Mouse (Mus musculus): ENCODE data around the gene Tprg. TPM values are rescaled to one million over a fixed set of nuclear protein-coding genes. Genes with fewer than 3 reads are reported as not detected.

Gene Tprg
- total RNA-seq, 2 experiments from 2014 or later, result not detected

GRCm38 (mm10) chr16:25425376-25425775, 138.8 kb downstream of the Tprg start:
- DNase-seq (ENCODE audit: low spot score), result no peak

DNA sequence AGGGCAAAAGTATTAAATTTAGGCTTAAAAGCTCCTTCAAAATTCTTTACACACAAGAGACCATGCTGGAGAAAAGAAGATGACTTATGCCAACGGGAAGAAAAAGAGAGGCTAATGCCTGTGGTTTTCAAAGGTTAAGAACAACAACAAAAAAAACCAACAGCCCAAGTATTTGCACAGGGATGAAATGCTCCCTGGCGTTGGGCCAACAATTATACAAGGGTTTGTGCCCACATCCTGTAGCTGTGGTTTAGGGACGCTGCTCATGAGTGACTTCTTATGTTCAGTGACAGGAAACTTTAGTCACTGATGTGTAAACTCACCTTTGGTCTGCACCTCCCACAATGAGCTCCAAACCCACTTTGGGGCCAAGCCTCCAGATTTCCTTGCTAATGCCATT, 139.6 kb downstream of the Tprg start:
- DNase-seq (ENCODE audit: low spot score), result no peak

DNA sequence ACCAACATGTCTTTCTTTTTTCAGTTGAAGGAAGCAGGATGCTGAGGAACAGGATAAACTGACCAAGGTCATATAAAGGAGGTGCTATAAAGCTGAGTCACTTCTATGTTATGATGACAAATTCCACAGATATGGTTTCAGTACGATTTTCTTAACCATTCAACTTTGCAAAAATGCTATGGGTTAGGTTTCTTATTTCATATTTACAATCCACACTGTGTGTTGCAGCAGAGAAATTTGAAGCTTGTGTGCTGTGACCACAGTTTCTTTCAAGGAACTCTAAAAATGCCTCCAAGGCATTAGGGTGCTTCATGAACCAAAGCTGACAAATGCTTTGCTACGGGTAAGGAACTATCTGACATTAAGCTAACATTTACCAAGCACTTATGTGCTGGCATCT, 153.4 kb downstream of the Tprg start:
- DNase-seq (ENCODE audit: low spot score), result no peak

- peak; percentile 83 for DNase-seq (ENCODE audit: low spot score)
These were observed 159.0 kb downstream of the Tprg start for GRCm38 (mm10) chr16:25445580-25445979.

DNA sequence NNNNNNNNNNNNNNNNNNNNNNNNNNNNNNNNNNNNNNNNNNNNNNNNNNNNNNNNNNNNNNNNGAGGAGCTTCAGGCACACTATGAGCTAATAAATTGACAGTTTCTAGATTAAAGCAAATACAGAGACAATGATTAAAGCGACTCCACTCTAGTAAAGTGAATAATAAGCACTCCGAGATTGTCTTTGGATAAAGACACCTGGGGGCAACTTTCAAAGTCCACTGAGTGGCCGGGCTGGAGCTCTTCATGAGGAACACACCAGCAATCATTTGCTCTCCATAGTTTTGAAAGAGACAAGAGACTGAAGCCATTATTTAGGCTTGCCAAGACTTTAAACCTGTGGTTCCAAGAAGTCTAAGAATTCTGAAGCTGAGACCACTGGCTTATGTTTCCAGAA, 164.9 kb downstream of the Tprg start:
- DNase-seq (ENCODE audit: low spot score), result no peak

DNA sequence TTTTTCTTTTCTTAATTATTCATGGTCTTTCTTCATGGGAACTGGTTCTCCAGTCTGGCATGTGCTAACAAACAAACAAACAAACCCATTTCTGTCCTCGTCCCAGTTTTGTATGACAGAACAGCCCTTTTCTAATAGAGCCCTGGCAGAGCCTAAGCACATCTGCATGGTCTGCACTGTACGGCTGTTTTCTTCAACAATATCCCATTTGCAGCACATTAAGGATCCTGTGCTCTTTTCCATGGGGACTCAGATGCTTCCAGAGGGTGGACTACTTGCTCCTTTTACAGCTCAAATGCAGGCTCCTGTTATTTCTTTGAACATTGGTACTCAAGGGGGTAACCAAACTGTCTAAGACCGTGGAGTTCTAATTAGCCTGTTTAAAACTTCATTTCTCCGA, 178.1 kb downstream of the Tprg start:
- no peak for DNase-seq (ENCODE audit: low spot score)

DNA sequence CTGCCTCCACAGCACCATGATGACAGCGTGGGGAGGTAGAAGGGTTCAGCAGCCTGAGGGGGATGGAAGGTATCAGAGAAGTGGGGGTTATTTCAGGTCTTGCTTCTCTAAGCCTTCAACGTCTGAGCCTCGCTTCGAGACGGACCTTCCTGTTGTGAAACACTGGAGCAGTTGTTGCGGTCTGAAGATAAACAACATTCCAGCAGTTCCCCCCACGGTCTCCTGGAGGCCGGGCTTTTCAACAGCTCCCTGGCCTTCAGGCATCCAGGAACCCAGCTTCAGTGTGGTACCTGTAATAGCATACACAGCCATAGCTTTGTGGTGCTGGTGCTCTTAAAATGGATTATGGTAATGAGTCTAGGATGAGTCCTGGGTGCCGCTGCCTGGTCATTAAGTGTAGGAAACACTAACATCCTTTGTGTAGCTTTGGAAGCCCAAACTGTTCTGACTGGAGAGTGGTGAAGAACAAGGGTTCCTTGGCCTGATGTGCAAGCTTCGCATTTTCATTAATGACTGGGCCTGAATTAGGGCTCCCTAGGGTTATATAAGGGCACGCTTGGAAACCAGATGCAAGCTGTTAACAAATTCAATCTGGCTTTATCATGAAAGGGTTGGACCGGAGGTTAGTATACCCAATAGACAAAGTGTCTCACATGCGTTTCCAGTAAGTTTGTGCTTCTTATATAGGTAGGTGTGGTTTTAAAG, 179.0 kb downstream of the Tprg start:
- peak; percentile 16 for DNase-seq (ENCODE audit: low spot score)

- DNase-seq (ENCODE audit: low spot score), result no peak
These were observed 181.4 kb downstream of the Tprg start for GRCm38 (mm10) chr16:25468040-25468439.

GRCm38 (mm10) chr16:25468662-25469061, 182.0 kb downstream of the Tprg start:
- no peak for DNase-seq (ENCODE audit: low spot score)
